Mouse (Mus musculus) embryo, embryonic 10.5 days (tissue): ENCODE measurements at regions not wholly inside any gene's neighbourhood (a gene's known extent, or its start where the extent isn't known, plus 50 kb on each side); places are given as distances from the start of the nearest gene placed in this dataset.

Experiments
- DNase-seq: peaks from one replicate; pipeline ENCODE4 v3.0.0-alpha.2; 2015; ENCODE audit warnings: low spot score

- no peak for DNase-seq
These were observed 317.9 kb downstream of the Etnk1 start for GRCm38 (mm10) chr6:143484941-143485340.

- no peak for DNase-seq
These were observed 320.0 kb downstream of the Etnk1 start for GRCm38 (mm10) chr6:143487003-143487402.

- DNase-seq = no peak
These were observed 323.0 kb downstream of the Etnk1 start for GRCm38 (mm10) chr6:143490019-143490418.

GRCm38 (mm10) chr6:143491380-143491779 lies 324.4 kb downstream of the Etnk1 start:
- DNase-seq = no peak

GRCm38 (mm10) chr6:143493543-143493942 lies 326.5 kb downstream of the Etnk1 start:
- DNase-seq = no peak

- DNase-seq = no peak
These were observed 327.3 kb downstream of the Etnk1 start for GRCm38 (mm10) chr6:143494341-143494740.

GRCm38 (mm10) chr6:143494886-143495285 lies 327.9 kb downstream of the Etnk1 start:
- DNase-seq = no peak

GRCm38 (mm10) chr6:143498764-143499163 lies 331.7 kb downstream of the Etnk1 start:
- DNase-seq = no peak

- DNase-seq = peak; percentile 57
These were observed 332.4 kb downstream of the Etnk1 start for GRCm38 (mm10) chr6:143499259-143500043.

- DNase-seq = no peak
These were observed 335.8 kb downstream of the Etnk1 start for GRCm38 (mm10) chr6:143502803-143503202.

GRCm38 (mm10) chr6:143503953-143504352 lies 336.9 kb downstream of the Etnk1 start:
- no peak for DNase-seq

- no peak for DNase-seq
These were observed 346.4 kb downstream of the Etnk1 start for GRCm38 (mm10) chr6:143513459-143513858.

- DNase-seq = no peak
These were observed 348.1 kb downstream of the Etnk1 start for GRCm38 (mm10) chr6:143515137-143515536.

- no peak for DNase-seq
These were observed 349.7 kb downstream of the Etnk1 start for GRCm38 (mm10) chr6:143516746-143517145.

GRCm38 (mm10) chr6:143518476-143518875 lies 351.5 kb downstream of the Etnk1 start:
- no peak for DNase-seq

GRCm38 (mm10) chr6:143519668-143520067 lies 352.6 kb downstream of the Etnk1 start:
- DNase-seq = no peak

- DNase-seq = no peak
These were observed 358.1 kb downstream of the Etnk1 start for GRCm38 (mm10) chr6:143525092-143525491.

- no peak for DNase-seq
These were observed 361.9 kb downstream of the Etnk1 start for GRCm38 (mm10) chr6:143528898-143529297.

- DNase-seq = peak; percentile 69
These were observed 363.6 kb downstream of the Etnk1 start for GRCm38 (mm10) chr6:143530372-143531224.

GRCm38 (mm10) chr6:143531477-143531876 lies 364.5 kb downstream of the Etnk1 start:
- peak; percentile 48 for DNase-seq

GRCm38 (mm10) chr6:143532380-143532779 lies 365.4 kb downstream of the Etnk1 start:
- no peak for DNase-seq

- DNase-seq = no peak
These were observed 368.2 kb downstream of the Etnk1 start for GRCm38 (mm10) chr6:143535265-143535664.

GRCm38 (mm10) chr6:143535726-143536125 lies 368.7 kb downstream of the Etnk1 start:
- no peak for DNase-seq
